Mouse (Mus musculus) intestine, postnatal 0 days (tissue): Measurements from ENCODE around the gene Borcs6. TPM values are rescaled to one million over a fixed set of nuclear protein-coding genes. Genes with fewer than 3 reads are reported as not detected.

Source experiments
- ATAC-seq: fragments of 200-750 bp; cut with Nextera tagmentation; 2 replicates; pipeline ENCODE4 v1.8.0; 2017; ENCODE audit warnings: mild to moderate bottlenecking, moderate TSS enrichment, moderate library complexity
- H3K27ac ChIP-seq: fragments of 300-500 bp; sonication (generic); 2 replicates; pipeline ENCODE4 v1.5.1; 2014; ENCODE audit warnings: mild to moderate bottlenecking, low read depth, low read length, moderate library complexity
- H3K27me3 ChIP-seq: fragments of 300-500 bp; sonication (generic); replicated peaks from 2 replicates; pipeline ENCODE4 v1.6.1; 2014; ENCODE audit warnings: low read length, mixed read lengths; ENCODE audit not compliant: control insufficient read depth, insufficient read depth
- H3K36me3 ChIP-seq: fragments of 300-500 bp; sonication (generic); 2 replicates; pipeline ENCODE4 v1.6.1; 2014; ENCODE audit warnings: mild to moderate bottlenecking, moderate library complexity; ENCODE audit not compliant: control insufficient read depth, insufficient read depth
- H3K4me1 ChIP-seq: fragments of 300-500 bp; sonication (generic); replicated peaks from 2 replicates; pipeline ENCODE4 v1.6.1; 2014; ENCODE audit warnings: antibody characterized with exemption, low read length, mixed read lengths; ENCODE audit not compliant: control insufficient read depth, insufficient read depth
- H3K4me2 ChIP-seq: fragments of 300-500 bp; sonication (generic); replicated peaks from 2 replicates; pipeline ENCODE4 v1.6.1; 2014; ENCODE audit warnings: low read depth, mild to moderate bottlenecking, moderate library complexity
- H3K4me3 ChIP-seq: fragments of 300-500 bp; sonication (generic); 2 replicates; pipeline ENCODE4 v1.5.1; 2014; ENCODE audit warnings: low read depth, low read length
- H3K9ac ChIP-seq: fragments of 300-500 bp; sonication (generic); 2 replicates; pipeline ENCODE4 v1.6.1; 2014; ENCODE audit warnings: mild to moderate bottlenecking, low read depth, low read length
- H3K9me3 ChIP-seq: fragments of 300-500 bp; sonication (generic); 2 replicates; pipeline ENCODE4 v1.6.1; 2016; ENCODE audit warnings: mixed run types; ENCODE audit not compliant: control insufficient read depth
- CTCF ChIP-seq: sonication (generic); IDR thresholded peaks from 2 replicates; pipeline ENCODE4 v1.5.1; 2016; ENCODE audit warnings: low read depth, mild to moderate bottlenecking, control low read depth, antibody characterized with exemption, moderate library complexity
- WGBS: fragments of 180-500 bp; shearing (Covaris S2); extraction: QIAGEN DNeasy Blood & Tissue Kit; methylation state at CpG from one replicate; pipeline ENCODE4 v1.1.7; 2014; 5-methylcytosine and 5-hydroxymethylcytosine counted together
- polyA plus RNA-seq: library from polyadenylated mRNA; unstranded; fragments of >200 nt; fragmentation: Nextera tagmentation; extraction: Ambion mirVana; gene quantifications from 2 replicates; pipeline ENCODE4 v1.2.1, GENCODE M21; 2015

The Borcs6 gene
- polyA plus RNA-seq, 1 experiment from 2014 or later, result 13.4 TPM

DNA sequence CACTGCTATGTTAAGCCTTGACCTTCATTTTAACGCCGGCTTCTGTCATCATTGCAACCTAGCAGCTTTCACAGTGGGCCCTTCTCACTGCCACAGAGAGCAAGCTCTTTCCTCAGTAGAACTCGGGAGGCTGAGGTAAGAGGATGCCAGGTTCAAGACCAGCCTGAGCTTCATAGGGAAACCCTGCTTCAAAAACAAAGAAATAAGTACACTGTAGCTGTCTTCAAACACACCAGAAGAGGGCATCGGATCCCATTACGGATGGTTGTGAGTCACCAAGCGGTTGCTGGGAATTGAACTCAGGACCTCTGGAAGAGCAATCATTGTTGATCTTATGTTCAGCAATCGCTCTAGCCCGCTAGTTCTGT lies 21.3 kb downstream of the Borcs6 start:
- 89% methylated on average over 8 of the region's 8 CpGs for WGBS
- H3K27ac ChIP-seq, result peak overlapping the region; percentile 78; the same call in 1 of the 2 replicates
- no peaks in the 10 kb centered on the region for H3K27me3 ChIP-seq
- no peaks in the 10 kb centered on the region for H3K36me3 ChIP-seq
- H3K4me3 ChIP-seq, result no peak overlapping the region
- no peaks in the 10 kb centered on the region for H3K4me1 ChIP-seq
- no peak for ATAC-seq
- TF ChIP-seq CTCF, result no peak
- H3K9ac ChIP-seq, result no peak overlapping the region
- H3K9me3 ChIP-seq, result no peaks in the 10 kb centered on the region
- no peak overlapping the region for H3K4me2 ChIP-seq

DNA sequence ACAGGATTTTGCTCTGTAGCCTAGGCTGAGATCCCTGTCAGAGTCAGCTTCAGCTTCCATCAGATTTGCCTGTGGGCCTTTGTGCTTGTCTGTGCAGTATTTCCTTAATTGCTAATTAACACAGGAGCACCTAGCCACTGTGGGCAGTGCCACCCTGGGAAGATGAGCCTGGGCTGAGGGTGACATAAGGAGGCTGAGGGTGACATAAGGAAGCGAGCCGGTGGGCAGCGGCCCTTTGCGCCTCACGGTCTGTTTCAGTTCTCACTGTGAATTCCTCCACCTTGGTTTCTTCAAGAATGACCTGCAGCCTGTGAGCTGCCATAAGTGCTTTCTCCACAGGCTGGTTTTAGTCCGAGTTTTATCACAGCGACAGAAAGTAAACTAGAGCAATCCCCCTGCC lies 22.1 kb downstream of the Borcs6 start:
- no peak overlapping the region for H3K9ac ChIP-seq
- no peak for TF ChIP-seq CTCF
- H3K36me3 ChIP-seq, result no peaks in the 10 kb centered on the region
- H3K4me3 ChIP-seq, result no peak overlapping the region
- no peak overlapping the region for H3K27ac ChIP-seq
- no peaks in the 10 kb centered on the region for H3K9me3 ChIP-seq
- ATAC-seq, result no peak
- H3K4me1 ChIP-seq, result no peaks in the 10 kb centered on the region
- H3K27me3 ChIP-seq, result no peaks in the 10 kb centered on the region
- WGBS, result 70% methylated on average over 7 of the region's 7 CpGs
- H3K4me2 ChIP-seq, result no peak overlapping the region

DNA sequence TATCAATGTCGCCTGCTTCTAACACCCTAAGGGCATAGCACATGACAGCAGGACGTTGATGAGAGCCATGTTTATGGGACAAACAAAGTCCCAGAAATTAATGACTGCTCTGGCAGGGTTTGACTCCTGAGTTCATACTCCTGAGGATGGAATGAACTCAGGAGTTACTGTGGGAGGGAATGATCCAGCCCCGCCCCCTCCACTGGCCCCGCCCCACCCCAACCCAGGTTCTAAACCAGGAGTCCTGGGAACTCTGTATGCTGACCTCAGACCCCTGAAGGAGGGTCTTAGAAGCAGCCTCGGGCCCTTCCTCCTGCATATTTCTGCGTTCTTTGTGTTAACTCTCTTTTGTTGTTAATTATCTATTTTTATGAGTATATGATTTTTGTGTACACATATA lies 26.1 kb downstream of the Borcs6 start:
- 63% methylated on average over 6 of the region's 6 CpGs for WGBS
- ATAC-seq, result no peak
- TF ChIP-seq CTCF, result no peak

DNA sequence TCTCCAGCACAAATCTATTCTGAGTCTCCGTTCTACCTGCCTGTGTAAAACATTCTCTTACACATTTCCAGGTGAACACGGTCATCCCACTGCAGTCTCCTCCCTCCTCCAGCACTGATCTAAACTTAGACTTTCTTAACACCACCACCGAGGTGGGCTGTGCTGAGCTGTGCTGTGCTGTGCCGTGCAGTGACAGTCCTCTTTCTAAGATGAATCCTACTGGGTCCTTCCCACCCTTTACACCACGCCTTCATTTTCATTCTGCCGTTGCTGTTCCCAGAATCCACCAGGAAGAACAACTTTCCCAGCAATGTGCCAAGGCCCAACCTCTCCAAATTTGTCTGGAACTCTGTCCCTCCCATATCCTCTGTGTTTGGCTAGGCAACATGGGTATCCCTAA lies 26.9 kb downstream of the Borcs6 start:
- ATAC-seq, result no peak
- Histone ChIP-seq H3K4me2 (no peak overlapping the region), H3K36me3 (peaks cover 18% of the 10 kb centered on the region; the same call in 1 of the 2 replicates), H3K9me3 (no peaks in the 10 kb centered on the region), H3K27me3 (no peaks in the 10 kb centered on the region), H3K4me3 (no peak overlapping the region), H3K27ac (no peak overlapping the region), H3K4me1 (peaks cover 8% of the 10 kb centered on the region; the same call in 1 of the 2 replicates), H3K9ac (no peak overlapping the region)
- WGBS, result 56% methylated on average over 6 of the region's 6 CpGs
- TF ChIP-seq CTCF, result no peak

More for the DNA sequence above, 26.1 kb downstream of the Borcs6 start:
- Histone ChIP-seq H3K9me3 (no peaks in the 10 kb centered on the region), H3K9ac (no peak overlapping the region), H3K4me2 (no peak overlapping the region), H3K36me3 (peaks cover 12% of the 10 kb centered on the region; the same call in 1 of the 2 replicates), H3K4me3 (no peak overlapping the region), H3K27ac (no peak overlapping the region), H3K4me1 (peaks cover 8% of the 10 kb centered on the region; the same call in 1 of the 2 replicates), H3K27me3 (no peaks in the 10 kb centered on the region)

DNA sequence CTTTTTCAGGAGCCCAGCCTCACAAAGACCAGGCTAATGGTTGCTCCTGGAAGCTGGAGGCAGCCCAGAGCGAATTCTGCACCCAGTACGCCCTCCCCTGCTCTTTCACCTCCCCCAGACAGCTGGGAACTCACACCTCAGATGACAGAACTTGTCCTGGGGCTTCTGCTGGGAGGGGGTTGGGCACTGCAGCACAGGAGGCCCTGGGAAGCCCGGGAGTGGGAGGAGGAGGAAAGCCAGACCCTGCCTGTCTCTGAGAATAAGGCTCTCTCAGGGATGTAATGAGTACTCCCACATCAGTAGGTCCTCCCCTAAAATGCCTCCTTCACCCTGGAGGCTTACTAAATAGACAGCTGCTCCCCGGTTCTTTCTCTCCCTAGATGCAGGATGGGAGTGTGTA lies 27.6 kb downstream of the Borcs6 start:
- Histone ChIP-seq H3K27ac (no peak overlapping the region), H3K4me1 (peaks cover 8% of the 10 kb centered on the region; the same call in 1 of the 2 replicates), H3K27me3 (no peaks in the 10 kb centered on the region), H3K4me3 (no peak overlapping the region), H3K4me2 (no peak overlapping the region), H3K9ac (no peak overlapping the region), H3K9me3 (no peaks in the 10 kb centered on the region), H3K36me3 (peaks cover 19% of the 10 kb centered on the region; the same call in 1 of the 2 replicates)
- ATAC-seq, result no peak
- TF ChIP-seq CTCF, result no peak
- 42% methylated on average over 4 of the region's 4 CpGs for WGBS

DNA sequence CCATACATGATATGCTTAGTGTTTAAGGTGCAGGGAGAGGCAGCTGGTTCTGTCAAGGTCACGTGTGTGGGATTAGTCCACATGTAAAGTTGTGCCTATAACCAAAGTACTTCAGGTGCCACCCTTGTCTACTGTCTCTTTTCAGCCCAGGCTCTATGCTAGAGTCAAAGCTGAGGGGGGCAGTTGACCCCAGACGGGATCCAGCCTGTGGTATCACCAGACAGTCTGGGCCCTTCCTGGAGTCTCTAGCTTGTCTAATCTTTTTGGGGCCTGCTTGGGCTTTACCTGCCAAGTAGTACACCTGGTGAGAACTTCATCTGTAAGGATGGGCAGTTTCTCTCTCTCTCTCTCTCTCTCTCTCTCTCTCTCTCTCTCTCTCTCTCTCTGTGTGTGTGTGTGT lies 28.1 kb downstream of the Borcs6 start:
- Histone ChIP-seq H3K9me3 (no peaks in the 10 kb centered on the region), H3K27ac (no peak overlapping the region), H3K4me2 (peak overlapping the region; percentile 82), H3K36me3 (peaks cover 19% of the 10 kb centered on the region; the same call in 1 of the 2 replicates), H3K4me3 (no peak overlapping the region), H3K27me3 (no peaks in the 10 kb centered on the region), H3K4me1 (peaks cover 8% of the 10 kb centered on the region; the same call in 1 of the 2 replicates), H3K9ac (no peak overlapping the region)
- 69% methylated on average over 2 of the region's 2 CpGs for WGBS
- no peak for ATAC-seq
- no peak for TF ChIP-seq CTCF
